Mouse (Mus musculus): ENCODE measurements around the gene Ndufb7.
"Not testable (repeated sequence)": the region's sequence is repeated elsewhere in the genome, so short reads cannot be mapped to it uniquely, and the experiment has no call there.

Gene Ndufb7

GRCm38 (mm10) chr8:83566469-83567395 is at the start of gene Ndufb7:
Ndufb7 (plus strand) TSS chr8:83566671.
- peak; percentile 89 to 96 for DNase-seq

- DNase-seq: no peak
Measured at GRCm38 (mm10) chr8:83520432-83520831, 46.0 kb upstream of the Ndufb7 start.

GRCm38 (mm10) chr8:83520907-83521306 is 45.6 kb upstream of the Ndufb7 start:
- not testable (repeated sequence) for DNase-seq

- DNase-seq: no peak
Measured at GRCm38 (mm10) chr8:83521310-83521709, 45.2 kb upstream of the Ndufb7 start.

- no peak for DNase-seq
Measured at GRCm38 (mm10) chr8:83534802-83535201, 31.7 kb upstream of the Ndufb7 start.

GRCm38 (mm10) chr8:83535736-83536135 is 30.7 kb upstream of the Ndufb7 start, which contains the start of gene Olfr370:
Olfr370 (plus strand) TSS chr8:83535780.
- DNase-seq: no peak

- no peak for DNase-seq
Measured at GRCm38 (mm10) chr8:83562669-83563068, 3.8 kb upstream of the Ndufb7 start.

GRCm38 (mm10) chr8:83563246-83563645 is 3.2 kb upstream of the Ndufb7 start:
- DNase-seq: no peak

GRCm38 (mm10) chr8:83565731-83566375 is 618 bp upstream of the Ndufb7 start:
- no peak for DNase-seq

GRCm38 (mm10) chr8:83567668-83568067 is 1.2 kb downstream of the Ndufb7 start:
- no peak for DNase-seq

GRCm38 (mm10) chr8:83568128-83568527 is 1.7 kb downstream of the Ndufb7 start:
- DNase-seq: no peak

GRCm38 (mm10) chr8:83568755-83569154 is 2.3 kb downstream of the Ndufb7 start:
- DNase-seq: no peak

GRCm38 (mm10) chr8:83569165-83569564 is 2.7 kb downstream of the Ndufb7 start:
- no peak for DNase-seq

- DNase-seq: no peak
Measured at GRCm38 (mm10) chr8:83570272-83571000, 4.0 kb downstream of the Ndufb7 start.

- DNase-seq: not testable (repeated sequence)
Measured at GRCm38 (mm10) chr8:83571001-83571340, 4.5 kb downstream of the Ndufb7 start.

- DNase-seq: no peak
Measured at GRCm38 (mm10) chr8:83571791-83572190, 5.3 kb downstream of the Ndufb7 start.

GRCm38 (mm10) chr8:83572246-83572812 is 5.9 kb downstream of the Ndufb7 start:
- DNase-seq: no peak

GRCm38 (mm10) chr8:83573140-83573875 is 6.8 kb downstream of the Ndufb7 start:
- peak; percentile 63 to 66 for DNase-seq

GRCm38 (mm10) chr8:83574631-83575315 is 8.3 kb downstream of the Ndufb7 start:
- no peak for DNase-seq

GRCm38 (mm10) chr8:83575561-83576515 is 9.4 kb downstream of the Ndufb7 start:
- DNase-seq: no peak

All from spleen, adult 18-20 months (tissue).